Mouse (Mus musculus) stomach, embryonic 16.5 days (tissue): ENCODE measurements at regions not wholly inside any gene's neighbourhood (a gene's known extent, or its start where the extent isn't known, plus 50 kb on each side); places are given as distances from the start of the nearest gene placed in this dataset.

ENCODE experiments used
- ATAC-seq: fragments of 200-750 bp; cut with Nextera tagmentation; 2 replicates; pipeline ENCODE4 v1.8.0; 2017; ENCODE audit warnings: moderate number of reproducible peaks, moderate TSS enrichment; ENCODE audit not compliant: insufficient read depth, low FRiP score
- H3K27ac ChIP-seq: fragments of 300-500 bp; sonication (generic); 2 replicates; pipeline ENCODE4 v1.5.1; 2014; ENCODE audit warnings: low read length
- H3K27me3 ChIP-seq: fragments of 300-500 bp; sonication (generic); 2 replicates; pipeline ENCODE4 v1.6.1; 2014; ENCODE audit warnings: low read length, control low read depth, mixed read lengths; ENCODE audit not compliant: control insufficient read depth, insufficient read depth
- H3K36me3 ChIP-seq: fragments of 300-500 bp; sonication (generic); 2 replicates; pipeline ENCODE4 v1.6.1; 2014; ENCODE audit warnings: low read length; ENCODE audit not compliant: control insufficient read depth, insufficient read depth
- H3K4me1 ChIP-seq: fragments of 300-500 bp; sonication (generic); 2 replicates; pipeline ENCODE4 v1.6.1; 2014; ENCODE audit warnings: low read length, control low read depth, mixed read lengths; ENCODE audit not compliant: control insufficient read depth, insufficient read depth
- H3K4me2 ChIP-seq: fragments of 300-500 bp; sonication (generic); 2 replicates; pipeline ENCODE4 v1.6.1; 2014; ENCODE audit warnings: low read depth, low read length, mixed read lengths
- H3K4me3 ChIP-seq: fragments of 300-500 bp; sonication (generic); replicated peaks from 2 replicates; pipeline ENCODE4 v1.5.1; 2014; ENCODE audit warnings: mild to moderate bottlenecking, low read length
- H3K9ac ChIP-seq: fragments of 300-500 bp; sonication (generic); 2 replicates; pipeline ENCODE4 v1.6.1; 2014; ENCODE audit warnings: low read length
- H3K9me3 ChIP-seq: fragments of 300-500 bp; sonication (generic); replicated peaks from 2 replicates; pipeline ENCODE4 v1.6.1; 2016; ENCODE audit warnings: low read length, control low read depth; ENCODE audit not compliant: control insufficient read depth
- WGBS: fragments of 180-500 bp; shearing (Covaris S2); extraction: QIAGEN DNeasy Blood & Tissue Kit; methylation state at CpG from one replicate; pipeline ENCODE4 v1.1.7; 2014; 5-methylcytosine and 5-hydroxymethylcytosine counted together

GRCm38 (mm10) chr12:10186576-10186975 is 183.2 kb upstream of the Nt5c1b start:
- Histone ChIP-seq H3K27ac (no peak overlapping the region), H3K4me1 (no peaks in the 10 kb centered on the region), H3K9ac (no peak overlapping the region), H3K27me3 (no peaks in the 10 kb centered on the region), H3K36me3 (no peaks in the 10 kb centered on the region), H3K4me3 (no peak overlapping the region), H3K4me2 (no peak overlapping the region), H3K9me3 (no peaks in the 10 kb centered on the region)
- no peak for ATAC-seq

- 83% methylated on average over 2 of the region's 2 CpGs for WGBS
- Histone ChIP-seq H3K4me1 (no peaks in the 10 kb centered on the region), H3K9me3 (no peaks in the 10 kb centered on the region), H3K27me3 (no peaks in the 10 kb centered on the region), H3K36me3 (no peaks in the 10 kb centered on the region), H3K27ac (no peak overlapping the region), H3K9ac (no peak overlapping the region), H3K4me2 (no peak overlapping the region), H3K4me3 (no peak overlapping the region)
- ATAC-seq: no peak
These were observed 180.0 kb upstream of the Nt5c1b start for GRCm38 (mm10) chr12:10189746-10190145.

- ATAC-seq: no peak
These were observed 171.8 kb upstream of the Nt5c1b start for GRCm38 (mm10) chr12:10197906-10198460.

GRCm38 (mm10) chr12:10209841-10210240 is 159.9 kb upstream of the Nt5c1b start:
- Histone ChIP-seq H3K36me3 (no peaks in the 10 kb centered on the region), H3K27ac (no peak overlapping the region), H3K4me2 (no peak overlapping the region), H3K4me3 (no peak overlapping the region), H3K9ac (no peak overlapping the region), H3K27me3 (no peaks in the 10 kb centered on the region), H3K4me1 (no peaks in the 10 kb centered on the region), H3K9me3 (no peaks in the 10 kb centered on the region)
- WGBS: 22% methylated on average over 1 of the region's 1 CpGs
- ATAC-seq: no peak

More at GRCm38 (mm10) chr12:10197906-10198460, 171.8 kb upstream of the Nt5c1b start:
- H3K4me3 ChIP-seq: no peak overlapping the region
- H3K9ac ChIP-seq: no peak overlapping the region
- no peak overlapping the region for H3K4me2 ChIP-seq
- H3K9me3 ChIP-seq: no peaks in the 10 kb centered on the region
- H3K27me3 ChIP-seq: no peaks in the 10 kb centered on the region
- no peak overlapping the region for H3K27ac ChIP-seq
- WGBS: 42% methylated on average over 3 of the region's 3 CpGs
- H3K36me3 ChIP-seq: no peaks in the 10 kb centered on the region
- H3K4me1 ChIP-seq: no peaks in the 10 kb centered on the region

GRCm38 (mm10) chr12:10222821-10223220 is 147.0 kb upstream of the Nt5c1b start:
- Histone ChIP-seq H3K27me3 (no peaks in the 10 kb centered on the region), H3K9ac (no peak overlapping the region), H3K36me3 (no peaks in the 10 kb centered on the region), H3K4me1 (no peaks in the 10 kb centered on the region; the same call in 1 of the 2 replicates), H3K4me3 (no peak overlapping the region), H3K9me3 (no peaks in the 10 kb centered on the region), H3K27ac (no peak overlapping the region), H3K4me2 (no peak overlapping the region)
- no peak for ATAC-seq
- 13% methylated on average over 4 of the region's 4 CpGs for WGBS

GRCm38 (mm10) chr12:10223832-10224231 is 145.9 kb upstream of the Nt5c1b start:
- Histone ChIP-seq H3K4me3 (no peak overlapping the region), H3K36me3 (no peaks in the 10 kb centered on the region), H3K9me3 (no peaks in the 10 kb centered on the region), H3K27ac (no peak overlapping the region), H3K9ac (no peak overlapping the region), H3K27me3 (no peaks in the 10 kb centered on the region), H3K4me1 (no peaks in the 10 kb centered on the region; the same call in 1 of the 2 replicates), H3K4me2 (no peak overlapping the region)
- ATAC-seq: no peak
- 31% methylated on average over 4 of the region's 4 CpGs for WGBS

GRCm38 (mm10) chr12:10231144-10231543 is 138.6 kb upstream of the Nt5c1b start:
- H3K27me3 ChIP-seq: no peaks in the 10 kb centered on the region
- no peaks in the 10 kb centered on the region for H3K36me3 ChIP-seq
- H3K9me3 ChIP-seq: no peaks in the 10 kb centered on the region
- H3K9ac ChIP-seq: no peak overlapping the region
- WGBS: 43% methylated on average over 4 of the region's 4 CpGs
- ATAC-seq: no peak
- H3K4me2 ChIP-seq: no peak overlapping the region
- no peaks in the 10 kb centered on the region; the same call in 1 of the 2 replicates for H3K4me1 ChIP-seq
- 0 out of 2 replicates have a peak overlapping the region, but pooled peaks have one; percentile 11 for H3K27ac ChIP-seq
- no peak overlapping the region for H3K4me3 ChIP-seq

- ATAC-seq: no peak
- Histone ChIP-seq H3K4me3 (no peak overlapping the region), H3K4me2 (no peak overlapping the region), H3K36me3 (no peaks in the 10 kb centered on the region), H3K9ac (no peak overlapping the region), H3K4me1 (no peaks in the 10 kb centered on the region; the same call in 1 of the 2 replicates), H3K27ac (0 out of 2 replicates have a peak overlapping the region, but pooled peaks have one; percentile 11), H3K27me3 (no peaks in the 10 kb centered on the region), H3K9me3 (no peaks in the 10 kb centered on the region)
- WGBS: 27% methylated on average over 4 of the region's 4 CpGs
These were observed 138.1 kb upstream of the Nt5c1b start for GRCm38 (mm10) chr12:10231683-10232082.

GRCm38 (mm10) chr12:10248110-10248509 is 121.7 kb upstream of the Nt5c1b start:
- Histone ChIP-seq H3K27me3 (no peaks in the 10 kb centered on the region), H3K9me3 (no peaks in the 10 kb centered on the region), H3K27ac (no peak overlapping the region), H3K9ac (no peak overlapping the region), H3K4me1 (no peaks in the 10 kb centered on the region), H3K4me3 (no peak overlapping the region), H3K36me3 (no peaks in the 10 kb centered on the region), H3K4me2 (no peak overlapping the region)
- no peak for ATAC-seq
